Mouse (Mus musculus) forebrain, embryonic 16.5 days (tissue): ENCODE measurements at regions not wholly inside any gene's neighbourhood (a gene's known extent, or its start where the extent isn't known, plus 50 kb on each side); places are given as distances from the start of the nearest gene placed in this dataset.

Experiments
- ATAC-seq: fragments of 200-750 bp; cut with Nextera tagmentation; 2 replicates; pipeline ENCODE4 v1.8.0; 2017; ENCODE audit warnings: mild to moderate bottlenecking, moderate library complexity
- H3K27ac ChIP-seq: fragments of 300-500 bp; sonication (generic); 2 replicates; pipeline ENCODE4 v1.5.1; 2014; ENCODE audit warnings: low read length, control low read depth
- H3K27me3 ChIP-seq: fragments of 300-500 bp; sonication (generic); replicated peaks from 2 replicates; pipeline ENCODE4 v1.6.1; 2014; ENCODE audit warnings: low read length; ENCODE audit not compliant: control insufficient read depth, insufficient read depth
- H3K36me3 ChIP-seq: fragments of 300-500 bp; sonication (generic); 2 replicates; pipeline ENCODE4 v1.6.1; 2014; ENCODE audit not compliant: control insufficient read depth, insufficient read depth
- H3K4me1 ChIP-seq: fragments of 300-500 bp; sonication (generic); replicated peaks from 2 replicates; pipeline ENCODE4 v1.6.1; 2014; ENCODE audit warnings: low read length; ENCODE audit not compliant: control insufficient read depth, insufficient read depth
- H3K4me2 ChIP-seq: fragments of 300-500 bp; sonication (generic); 2 replicates; pipeline ENCODE4 v1.6.1; 2014; ENCODE audit warnings: mild to moderate bottlenecking, low read length, control low read depth
- H3K4me3 ChIP-seq: fragments of 300-500 bp; sonication (generic); replicated peaks from 2 replicates; pipeline ENCODE4 v1.5.1; 2014; ENCODE audit warnings: mild to moderate bottlenecking, low read length, control low read depth
- H3K9ac ChIP-seq: fragments of 300-500 bp; sonication (generic); replicated peaks from 2 replicates; pipeline ENCODE4 v1.6.1; 2014; ENCODE audit warnings: low read depth, low read length, control low read depth
- H3K9me3 ChIP-seq: fragments of 300-500 bp; sonication (generic); 2 replicates; pipeline ENCODE4 v1.6.1; 2016; ENCODE audit warnings: low read length; ENCODE audit not compliant: control insufficient read depth
- WGBS: fragments of 180-500 bp; shearing (Covaris S2); extraction: QIAGEN DNeasy Blood & Tissue Kit; methylation state at CpG from one replicate; pipeline ENCODE4 v1.1.7; 2014; 5-methylcytosine and 5-hydroxymethylcytosine counted together

- WGBS: 55% methylated on average over 2 of the region's 2 CpGs
- no peak for ATAC-seq
- H3K9ac ChIP-seq: no peak overlapping the region
- no peaks in the 10 kb centered on the region for H3K9me3 ChIP-seq
- H3K4me2 ChIP-seq: no peak overlapping the region
- H3K4me1 ChIP-seq: peaks cover 7% of the 10 kb centered on the region
- H3K27me3 ChIP-seq: no peaks in the 10 kb centered on the region
- H3K27ac ChIP-seq: no peak overlapping the region
- H3K36me3 ChIP-seq: no peaks in the 10 kb centered on the region
- H3K4me3 ChIP-seq: no peak overlapping the region
Measured at GRCm38 (mm10) chr3:16918374-16918773, 912.1 kb upstream of the Gm5150 start.

- H3K9ac ChIP-seq: no peak overlapping the region
- H3K4me2 ChIP-seq: no peak overlapping the region
- WGBS: 82% methylated on average over 2 of the region's 2 CpGs
- H3K27me3 ChIP-seq: no peaks in the 10 kb centered on the region
- no peak overlapping the region for H3K4me3 ChIP-seq
- H3K36me3 ChIP-seq: no peaks in the 10 kb centered on the region
- H3K27ac ChIP-seq: no peak overlapping the region
- H3K9me3 ChIP-seq: no peaks in the 10 kb centered on the region
- no peak for ATAC-seq
- H3K4me1 ChIP-seq: no peaks in the 10 kb centered on the region
Measured at GRCm38 (mm10) chr3:16916072-16916403, 909.8 kb upstream of the Gm5150 start.

- Histone ChIP-seq H3K4me3 (no peak overlapping the region), H3K9me3 (no peaks in the 10 kb centered on the region), H3K4me1 (no peaks in the 10 kb centered on the region), H3K27me3 (no peaks in the 10 kb centered on the region), H3K9ac (no peak overlapping the region), H3K4me2 (no peak overlapping the region), H3K36me3 (no peaks in the 10 kb centered on the region), H3K27ac (no peak overlapping the region)
- WGBS: 83% methylated on average over 2 of the region's 2 CpGs
- no peak for ATAC-seq
Measured at GRCm38 (mm10) chr3:16915389-16916071, 909.3 kb upstream of the Gm5150 start.

- H3K27ac ChIP-seq: no peak overlapping the region
- ATAC-seq: no peak
- no peaks in the 10 kb centered on the region for H3K36me3 ChIP-seq
- no peak overlapping the region for H3K9ac ChIP-seq
- 84% methylated on average over 1 of the region's 1 CpGs for WGBS
- H3K27me3 ChIP-seq: no peaks in the 10 kb centered on the region
- H3K4me1 ChIP-seq: no peaks in the 10 kb centered on the region
- no peak overlapping the region for H3K4me2 ChIP-seq
- H3K9me3 ChIP-seq: no peaks in the 10 kb centered on the region
- no peak overlapping the region for H3K4me3 ChIP-seq
Measured at GRCm38 (mm10) chr3:16888132-16888531, 881.9 kb upstream of the Gm5150 start.

- H3K27me3 ChIP-seq: no peaks in the 10 kb centered on the region
- no peak overlapping the region for H3K9ac ChIP-seq
- 77% methylated on average over 2 of the region's 2 CpGs for WGBS
- no peak overlapping the region for H3K4me2 ChIP-seq
- H3K4me1 ChIP-seq: no peaks in the 10 kb centered on the region
- no peak for ATAC-seq
- H3K36me3 ChIP-seq: no peaks in the 10 kb centered on the region
- H3K27ac ChIP-seq: no peak overlapping the region
- no peak overlapping the region for H3K4me3 ChIP-seq
- H3K9me3 ChIP-seq: no peaks in the 10 kb centered on the region
Measured at GRCm38 (mm10) chr3:16872337-16873117, 866.3 kb upstream of the Gm5150 start.

GRCm38 (mm10) chr3:16860034-16860433, 853.8 kb upstream of the Gm5150 start:
- no peak for ATAC-seq
- WGBS: 37% methylated on average over 1 of the region's 1 CpGs
- Histone ChIP-seq H3K4me2 (no peak overlapping the region), H3K27me3 (no peaks in the 10 kb centered on the region), H3K9me3 (no peaks in the 10 kb centered on the region), H3K4me3 (no peak overlapping the region), H3K9ac (no peak overlapping the region), H3K27ac (no peak overlapping the region), H3K36me3 (no peaks in the 10 kb centered on the region), H3K4me1 (peaks cover 3% of the 10 kb centered on the region)

- WGBS: 52% methylated on average over 2 of the region's 2 CpGs
- ATAC-seq: no peak
- no peaks in the 10 kb centered on the region for H3K36me3 ChIP-seq
Measured at GRCm38 (mm10) chr3:16858931-16859330, 852.7 kb upstream of the Gm5150 start.

GRCm38 (mm10) chr3:16855251-16855650, 849.0 kb upstream of the Gm5150 start:
- H3K9ac ChIP-seq: no peak overlapping the region
- peaks cover 3% of the 10 kb centered on the region for H3K4me1 ChIP-seq
- WGBS: 59% methylated on average over 2 of the region's 2 CpGs
- H3K36me3 ChIP-seq: no peaks in the 10 kb centered on the region
- no peaks in the 10 kb centered on the region for H3K27me3 ChIP-seq
- no peaks in the 10 kb centered on the region for H3K9me3 ChIP-seq
- H3K4me3 ChIP-seq: no peak overlapping the region
- ATAC-seq: no peak
- no peak overlapping the region for H3K27ac ChIP-seq
- H3K4me2 ChIP-seq: no peak overlapping the region

More at GRCm38 (mm10) chr3:16858931-16859330, 852.7 kb upstream of the Gm5150 start:
- peaks cover 3% of the 10 kb centered on the region for H3K4me1 ChIP-seq
- H3K9me3 ChIP-seq: no peaks in the 10 kb centered on the region
- no peak overlapping the region for H3K27ac ChIP-seq
- no peak overlapping the region for H3K9ac ChIP-seq
- no peak overlapping the region for H3K4me3 ChIP-seq
- H3K4me2 ChIP-seq: no peak overlapping the region
- no peaks in the 10 kb centered on the region for H3K27me3 ChIP-seq

GRCm38 (mm10) chr3:16853992-16854391, 847.8 kb upstream of the Gm5150 start:
- Histone ChIP-seq H3K36me3 (no peaks in the 10 kb centered on the region), H3K4me3 (no peak overlapping the region), H3K4me2 (no peak overlapping the region), H3K27me3 (no peaks in the 10 kb centered on the region), H3K27ac (peak overlapping the region; percentile 60; the same call in 1 of the 2 replicates), H3K9me3 (no peaks in the 10 kb centered on the region), H3K9ac (no peak overlapping the region; the same call in 1 of the 2 replicates), H3K4me1 (peaks cover 3% of the 10 kb centered on the region)
- 50% methylated on average over 5 of the region's 5 CpGs for WGBS
- ATAC-seq: peak; percentile 66; the same call in 1 of the 2 replicates
